Mouse (Mus musculus) liver, embryonic 12.5 days (tissue): ENCODE data around the gene Spata5. TPM values are rescaled to one million over a fixed set of nuclear protein-coding genes. Genes with fewer than 3 reads are reported as not detected.

ENCODE experiments used
- ATAC-seq: fragments of 200-750 bp; cut with Nextera tagmentation; 2 replicates; pipeline ENCODE4 v1.8.0; 2017; ENCODE audit warnings: moderate number of reproducible peaks, mild to moderate bottlenecking, moderate library complexity
- H3K27ac ChIP-seq: fragments of 300-500 bp; sonication (generic); 2 replicates; pipeline ENCODE4 v1.5.1; 2016; ENCODE audit warnings: mild to moderate bottlenecking
- H3K27me3 ChIP-seq: fragments of 300-500 bp; sonication (generic); replicated peaks from 2 replicates; pipeline ENCODE4 v1.6.1; 2016; ENCODE audit warnings: mild to moderate bottlenecking, moderate library complexity
- H3K36me3 ChIP-seq: fragments of 300-500 bp; sonication (generic); 2 replicates; pipeline ENCODE4 v1.6.1; 2016; ENCODE audit warnings: mild to moderate bottlenecking, moderate library complexity
- H3K4me1 ChIP-seq: fragments of 300-500 bp; sonication (generic); 2 replicates; pipeline ENCODE4 v1.6.1; 2016
- H3K4me2 ChIP-seq: fragments of 300-500 bp; sonication (generic); 2 replicates; pipeline ENCODE4 v1.6.1; 2016; ENCODE audit warnings: mild to moderate bottlenecking, moderate library complexity
- H3K4me3 ChIP-seq: fragments of 300-500 bp; sonication (generic); 2 replicates; pipeline ENCODE4 v1.5.1; 2016; ENCODE audit warnings: mild to moderate bottlenecking, moderate library complexity
- H3K9ac ChIP-seq: fragments of 300-500 bp; sonication (generic); 2 replicates; pipeline ENCODE4 v1.6.1; 2016; ENCODE audit warnings: mild to moderate bottlenecking, moderate library complexity
- H3K9me3 ChIP-seq: fragments of 300-500 bp; sonication (generic); replicated peaks from 2 replicates; pipeline ENCODE4 v1.6.1; 2016; ENCODE audit warnings: mild to moderate bottlenecking, moderate library complexity
- WGBS: fragments of 180-500 bp; shearing (Covaris S2); methylation state at CpG from one replicate; pipeline ENCODE4 v1.1.7; 2016; ENCODE audit not compliant: insufficient replicate concordance; 5-methylcytosine and 5-hydroxymethylcytosine counted together
- polyA plus RNA-seq: library from polyadenylated mRNA; unstranded; fragments of >200 nt; fragmentation: Nextera tagmentation; extraction: Ambion mirVana; gene quantifications from 2 replicates; pipeline ENCODE4 v1.2.1, GENCODE M21; 2016

Spata5 gene
- polyA plus RNA-seq, 1 experiment from 2014 or later = 38.8 TPM

GRCm38 (mm10) chr3:37426069-37426468, 6.4 kb downstream of the Spata5 start:
- Histone ChIP-seq H3K4me1 (peaks cover 11% of the 10 kb centered on the region), H3K9ac (no peak overlapping the region), H3K9me3 (no peaks in the 10 kb centered on the region), H3K4me3 (no peak overlapping the region), H3K27me3 (no peaks in the 10 kb centered on the region), H3K4me2 (no peak overlapping the region), H3K27ac (no peak overlapping the region), H3K36me3 (peaks cover 51% of the 10 kb centered on the region)
- no peak for ATAC-seq
- 85% methylated on average over 3 of the region's 3 CpGs for WGBS

GRCm38 (mm10) chr3:37430359-37430758, 10.7 kb downstream of the Spata5 start:
- H3K27me3 ChIP-seq = no peaks in the 10 kb centered on the region
- H3K4me3 ChIP-seq = no peak overlapping the region
- peaks cover 3% of the 10 kb centered on the region; the same call in 1 of the 2 replicates for H3K4me1 ChIP-seq
- no peak overlapping the region for H3K4me2 ChIP-seq
- H3K36me3 ChIP-seq = peaks cover 70% of the 10 kb centered on the region
- H3K9ac ChIP-seq = no peak overlapping the region
- no peak overlapping the region for H3K27ac ChIP-seq
- no peaks in the 10 kb centered on the region for H3K9me3 ChIP-seq
- ATAC-seq = no peak

GRCm38 (mm10) chr3:37439770-37440169, 20.1 kb downstream of the Spata5 start:
- peaks cover 64% of the 10 kb centered on the region for H3K36me3 ChIP-seq
- no peaks in the 10 kb centered on the region for H3K4me1 ChIP-seq
- no peaks in the 10 kb centered on the region for H3K9me3 ChIP-seq
- no peak overlapping the region for H3K27ac ChIP-seq
- H3K9ac ChIP-seq = no peak overlapping the region
- ATAC-seq = no peak
- H3K27me3 ChIP-seq = no peaks in the 10 kb centered on the region
- WGBS = 86% methylated on average over 1 of the region's 1 CpGs
- no peak overlapping the region for H3K4me3 ChIP-seq
- H3K4me2 ChIP-seq = no peak overlapping the region

GRCm38 (mm10) chr3:37443409-37443808, 23.7 kb downstream of the Spata5 start:
- no peaks in the 10 kb centered on the region for H3K27me3 ChIP-seq
- H3K27ac ChIP-seq = no peak overlapping the region
- ATAC-seq = no peak
- no peak overlapping the region for H3K9ac ChIP-seq
- H3K4me2 ChIP-seq = no peak overlapping the region
- 88% methylated on average over 2 of the region's 2 CpGs for WGBS
- no peaks in the 10 kb centered on the region for H3K9me3 ChIP-seq
- peaks cover 46% of the 10 kb centered on the region for H3K36me3 ChIP-seq
- no peaks in the 10 kb centered on the region for H3K4me1 ChIP-seq
- H3K4me3 ChIP-seq = no peak overlapping the region

- Histone ChIP-seq H3K27ac (no peak overlapping the region), H3K27me3 (no peaks in the 10 kb centered on the region), H3K9me3 (no peaks in the 10 kb centered on the region), H3K9ac (no peak overlapping the region), H3K4me2 (no peak overlapping the region), H3K4me3 (no peak overlapping the region), H3K36me3 (peaks cover 17% of the 10 kb centered on the region), H3K4me1 (no peaks in the 10 kb centered on the region)
- WGBS = 77% methylated on average over 1 of the region's 1 CpGs
- no peak for ATAC-seq
These were observed 36.3 kb downstream of the Spata5 start for GRCm38 (mm10) chr3:37455992-37456391.

- ATAC-seq = peak; percentile 57; the same call in 1 of the 2 replicates
- WGBS = 81% methylated on average over 2 of the region's 2 CpGs
These were observed 48.5 kb downstream of the Spata5 start for GRCm38 (mm10) chr3:37468170-37468569.

GRCm38 (mm10) chr3:37469353-37469752, 49.7 kb downstream of the Spata5 start:
- peak; percentile 83 for ATAC-seq
- H3K36me3 ChIP-seq = peaks cover 21% of the 10 kb centered on the region; the same call in 1 of the 2 replicates
- H3K9ac ChIP-seq = no peak overlapping the region
- H3K4me1 ChIP-seq = peaks cover 11% of the 10 kb centered on the region
- peak overlapping the region; percentile 67 for H3K27ac ChIP-seq
- H3K4me3 ChIP-seq = no peak overlapping the region
- H3K4me2 ChIP-seq = no peak overlapping the region
- H3K9me3 ChIP-seq = no peaks in the 10 kb centered on the region
- no peaks in the 10 kb centered on the region for H3K27me3 ChIP-seq
- 32% methylated on average over 4 of the region's 4 CpGs for whole genome bisulfite sequencing

More at GRCm38 (mm10) chr3:37468170-37468569, 48.5 kb downstream of the Spata5 start:
- Histone ChIP-seq H3K36me3 (peaks cover 21% of the 10 kb centered on the region; the same call in 1 of the 2 replicates), H3K9me3 (no peaks in the 10 kb centered on the region), H3K4me3 (no peak overlapping the region), H3K27me3 (no peaks in the 10 kb centered on the region), H3K27ac (no peak overlapping the region), H3K9ac (no peak overlapping the region), H3K4me2 (no peak overlapping the region), H3K4me1 (peaks cover 11% of the 10 kb centered on the region)

- H3K27me3 ChIP-seq = no peaks in the 10 kb centered on the region
- H3K4me2 ChIP-seq = no peak overlapping the region
- no peak overlapping the region for H3K4me3 ChIP-seq
- H3K27ac ChIP-seq = no peak overlapping the region
- no peak overlapping the region for H3K9ac ChIP-seq
- peaks cover 11% of the 10 kb centered on the region for H3K4me1 ChIP-seq
- no peak for ATAC-seq
- WGBS = 86% methylated on average over 2 of the region's 2 CpGs
- H3K9me3 ChIP-seq = no peaks in the 10 kb centered on the region
- H3K36me3 ChIP-seq = peaks cover 10% of the 10 kb centered on the region; the same call in 1 of the 2 replicates
These were observed 51.2 kb downstream of the Spata5 start for GRCm38 (mm10) chr3:37470867-37471266.

GRCm38 (mm10) chr3:37472461-37472860, 52.8 kb downstream of the Spata5 start:
- H3K36me3 ChIP-seq = peaks cover 10% of the 10 kb centered on the region; the same call in 1 of the 2 replicates
- ATAC-seq = no peak
- peaks cover 11% of the 10 kb centered on the region for H3K4me1 ChIP-seq
- H3K27ac ChIP-seq = no peak overlapping the region
- no peaks in the 10 kb centered on the region for H3K27me3 ChIP-seq
- H3K4me3 ChIP-seq = no peak overlapping the region
- no peaks in the 10 kb centered on the region for H3K9me3 ChIP-seq
- H3K9ac ChIP-seq = no peak overlapping the region
- no peak overlapping the region for H3K4me2 ChIP-seq

- H3K4me1 ChIP-seq = peaks cover 5% of the 10 kb centered on the region; the same call in 1 of the 2 replicates
- H3K4me3 ChIP-seq = no peak overlapping the region
- H3K9ac ChIP-seq = no peak overlapping the region
- peaks cover 5% of the 10 kb centered on the region for H3K36me3 ChIP-seq
- ATAC-seq = no peak
- no peaks in the 10 kb centered on the region for H3K9me3 ChIP-seq
- no peak overlapping the region for H3K27ac ChIP-seq
- H3K27me3 ChIP-seq = no peaks in the 10 kb centered on the region
- 54% methylated on average over 1 of the region's 1 CpGs for WGBS
- H3K4me2 ChIP-seq = no peak overlapping the region
These were observed 56.8 kb downstream of the Spata5 start for GRCm38 (mm10) chr3:37476485-37476884.

GRCm38 (mm10) chr3:37477438-37478188, 57.9 kb downstream of the Spata5 start:
- WGBS = 84% methylated on average over 7 of the region's 7 CpGs
- Histone ChIP-seq H3K27ac (no peak overlapping the region), H3K9ac (no peak overlapping the region), H3K4me3 (no peak overlapping the region), H3K27me3 (no peaks in the 10 kb centered on the region), H3K36me3 (peaks cover 5% of the 10 kb centered on the region), H3K4me1 (peaks cover 10% of the 10 kb centered on the region), H3K4me2 (peak overlapping the region; percentile 27; the same call in 1 of the 2 replicates), H3K9me3 (no peaks in the 10 kb centered on the region)
- no peak for ATAC-seq

GRCm38 (mm10) chr3:37479771-37480170, 60.1 kb downstream of the Spata5 start:
- H3K4me3 ChIP-seq = no peak overlapping the region
- H3K36me3 ChIP-seq = peaks cover 5% of the 10 kb centered on the region
- H3K4me2 ChIP-seq = no peak overlapping the region
- no peaks in the 10 kb centered on the region for H3K27me3 ChIP-seq
- H3K9me3 ChIP-seq = no peaks in the 10 kb centered on the region
- H3K27ac ChIP-seq = no peak overlapping the region
- H3K4me1 ChIP-seq = peaks cover 17% of the 10 kb centered on the region
- WGBS = 73% methylated on average over 1 of the region's 1 CpGs
- no peak for ATAC-seq
- no peak overlapping the region for H3K9ac ChIP-seq
